Mouse (Mus musculus) yolk sac, embryonic 10.5 days (tissue): Measurements from ENCODE around the gene Gja8.

ENCODE experiments used
- DNase-seq: peaks from one replicate; pipeline ENCODE4 v3.0.0-alpha.2; 2017; ENCODE audit warnings: low spot score

Gja8 gene

DNA sequence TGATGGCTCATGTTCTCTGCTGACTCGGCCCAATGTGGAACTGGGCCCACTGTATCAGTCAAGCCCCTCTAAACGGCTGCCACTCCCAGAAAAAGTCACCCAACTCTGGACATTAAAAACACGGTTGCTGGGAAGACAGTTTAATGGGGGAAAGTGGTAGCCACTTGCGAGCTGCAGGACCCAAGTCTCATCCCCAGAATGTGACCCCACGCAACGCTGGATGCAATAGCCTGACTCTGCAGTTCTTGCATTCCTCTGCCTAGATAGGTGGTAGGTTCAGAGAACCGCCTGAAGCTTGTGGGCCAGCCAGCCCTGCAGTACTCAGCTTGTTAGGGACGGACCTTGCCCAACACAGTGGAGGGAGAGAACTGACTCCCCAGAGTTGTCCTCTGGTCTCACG lies 46.3 kb downstream of the Gja8 start:
- no peak for DNase-seq

- peak; percentile 21 for DNase-seq
These were observed 50.8 kb downstream of the Gja8 start for GRCm38 (mm10) chr3:96874808-96875571.

DNA sequence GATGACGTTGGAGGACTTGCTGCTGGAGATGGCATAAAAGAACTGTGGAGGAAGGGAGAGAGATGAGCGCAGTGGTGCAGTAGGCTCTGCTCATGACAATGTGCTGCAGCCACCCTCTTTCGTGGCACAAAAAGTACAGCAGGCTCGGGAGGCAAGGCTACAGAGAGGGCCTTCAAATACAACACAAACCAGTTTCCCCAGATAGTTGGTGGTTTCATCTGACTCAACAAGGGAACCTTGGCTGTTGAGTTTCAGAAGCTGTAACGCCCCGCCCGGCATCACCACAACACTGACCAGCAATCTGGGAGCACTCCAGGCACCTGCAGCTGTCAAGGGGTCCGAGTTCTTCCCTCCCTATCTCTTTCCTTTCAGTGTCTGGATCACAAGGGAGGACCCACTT lies 53.3 kb downstream of the Gja8 start:
- no peak for DNase-seq

DNA sequence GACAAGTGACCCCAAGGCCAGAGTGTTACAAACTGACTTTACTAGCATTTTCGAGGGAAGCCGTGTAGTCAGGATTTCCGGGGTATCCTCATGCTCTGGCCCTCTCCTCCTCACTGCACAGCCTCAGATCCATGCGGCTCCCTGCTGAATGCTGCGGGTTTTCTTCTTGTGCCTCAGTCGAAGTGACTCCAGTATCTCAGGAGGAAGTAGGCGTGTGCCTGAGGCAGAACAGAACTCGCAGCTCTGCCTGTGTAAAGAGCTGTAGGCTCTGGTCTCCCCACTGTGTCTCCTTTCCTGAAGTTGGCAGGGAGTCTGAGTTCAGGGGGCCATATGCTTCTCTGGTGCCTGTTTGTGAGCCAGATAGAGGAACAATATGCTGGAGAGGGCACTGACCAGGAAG lies 54.8 kb downstream of the Gja8 start:
- DNase-seq, result no peak

DNA sequence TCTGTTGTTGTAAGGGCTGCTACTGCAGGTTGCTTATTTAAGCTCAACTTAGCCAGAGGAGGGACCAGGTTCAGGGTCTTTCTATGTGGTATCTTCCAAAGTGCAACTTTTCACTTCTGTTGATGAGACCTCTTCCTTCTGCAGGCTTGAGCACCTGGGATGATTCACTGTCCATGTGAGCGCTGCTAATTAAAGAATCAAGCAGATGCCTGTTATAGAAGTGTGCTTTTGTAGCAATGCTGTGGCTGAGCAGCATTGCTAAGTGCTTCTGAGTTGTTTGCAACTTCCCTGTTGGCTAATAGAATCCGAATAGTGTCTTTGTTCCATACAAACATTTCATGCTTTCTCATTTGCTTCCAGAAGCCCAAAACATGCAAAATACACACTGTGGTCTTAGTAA lies 55.5 kb downstream of the Gja8 start:
- no peak for DNase-seq

GRCm38 (mm10) chr3:96869091-96869490 lies 56.7 kb downstream of the Gja8 start:
- DNase-seq, result no peak

DNA sequence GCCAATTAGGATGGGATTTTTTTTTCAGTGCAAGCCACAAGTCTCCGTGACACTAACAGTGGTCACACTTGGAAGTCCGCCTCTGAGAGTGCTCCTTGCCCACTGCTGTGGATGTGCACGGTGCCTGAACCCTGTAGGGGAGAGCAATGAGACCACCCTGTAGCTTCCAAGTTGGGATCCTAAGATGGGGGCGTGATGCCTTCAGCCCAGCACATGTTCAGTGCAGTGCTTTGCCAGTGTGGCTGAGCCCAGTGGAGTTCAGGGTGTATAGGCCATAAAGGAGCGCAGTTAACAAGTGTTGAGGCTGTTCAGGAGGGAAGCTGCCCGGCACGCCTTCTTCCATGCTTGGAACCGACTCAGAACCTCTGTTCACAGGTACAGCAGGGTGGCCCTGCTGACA lies 57.3 kb downstream of the Gja8 start:
- no peak for DNase-seq

- DNase-seq, result no peak
These were observed 58.0 kb downstream of the Gja8 start for GRCm38 (mm10) chr3:96867863-96868262.
